Mouse (Mus musculus) brain, embryonic 14.5 days (tissue): Measurements from ENCODE around the gene Ccdc105.

Experiments
- CTCF ChIP-seq: fragments of 200-500 bp; IDR thresholded peaks from 2 replicates; pipeline ENCODE4 v1.5.1; 2012; ENCODE audit warnings: inconsistent platforms, mild to moderate bottlenecking, moderate library complexity, borderline replicate concordance; ENCODE audit not compliant: insufficient read depth, insufficient read length; ENCODE audit errors: extremely low read depth
- POLR2A ChIP-seq: fragments of 200-500 bp; IDR thresholded peaks from 2 replicates; pipeline ENCODE4 v1.6.1; 2012; ENCODE audit warnings: mild to moderate bottlenecking, inconsistent platforms, borderline replicate concordance; ENCODE audit not compliant: poor library complexity, insufficient read depth, insufficient read length, severe bottlenecking; ENCODE audit errors: extremely low read depth

DNA sequence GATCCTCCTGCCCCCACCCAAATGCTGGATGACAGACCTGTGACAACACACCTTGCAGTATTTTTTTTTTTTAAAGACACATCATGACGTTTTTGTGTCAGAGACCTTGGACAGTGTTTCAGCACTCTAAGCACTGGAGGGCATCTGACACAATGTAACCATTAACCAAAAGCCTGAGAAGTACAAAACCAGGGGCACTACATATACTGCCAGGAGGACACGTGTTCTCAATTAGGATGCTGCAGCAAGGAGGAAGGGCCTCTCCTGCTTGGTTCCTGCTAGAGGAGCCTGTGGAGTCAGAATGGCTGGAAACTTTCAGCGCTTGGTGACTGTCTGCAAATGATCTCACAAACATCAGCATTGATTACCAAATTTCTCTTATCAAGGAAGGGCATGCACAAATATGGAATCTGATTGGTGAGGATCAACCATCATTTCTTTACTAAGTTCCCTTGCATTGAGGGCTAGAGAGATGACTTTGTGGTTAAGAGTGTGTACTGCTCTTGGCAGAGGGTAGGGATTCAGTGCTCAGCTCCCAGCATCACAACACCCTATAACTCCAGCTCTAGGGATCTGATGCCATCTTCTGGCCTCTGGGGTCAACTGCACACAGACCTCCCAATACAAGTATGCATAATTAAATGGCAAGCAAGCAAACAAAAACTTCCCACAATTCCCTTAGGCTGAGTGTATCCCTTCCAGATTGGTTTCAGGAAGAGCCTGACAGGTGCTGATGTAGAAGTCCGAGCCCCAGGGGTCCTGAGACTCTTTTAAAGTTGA is 7.2 kb downstream of the Ccdc105 start:
- TF ChIP-seq POLR2A (no peak), CTCF (peak; percentile 33; the same call in 1 of the 2 replicates)
